Mouse (Mus musculus) adrenal gland, postnatal 0 days (tissue): ENCODE results near the gene Pdha1. TPM values are rescaled to one million over a fixed set of nuclear protein-coding genes. Genes with fewer than 3 reads are reported as not detected.

Source experiments
- polyA plus RNA-seq: library from polyadenylated mRNA; unstranded; fragments of >200 nt; fragmentation: Nextera tagmentation; extraction: Ambion mirVana; gene quantifications from 2 replicates; pipeline ENCODE4 v1.2.1, GENCODE M21; 2015

Gene Pdha1
- polyA plus RNA-seq: 78.8 and 85.6 TPM in 2 replicates

GRCm38 (mm10) chrX:160137861-160138717, at the start of gene Pdha1:
TSS of gene Pdha1 (minus strand) at chrX:160138413.

Other genes starting within 250 kb of the Pdha1 start
- gene Map3k15, start 150.0 kb downstream of the Pdha1 start, polyA plus RNA-seq: 0.13 and 0.33 TPM in 2 replicates